Mouse (Mus musculus) limb, embryonic 10.5 days (tissue): ENCODE measurements around the gene Ldb1. TPM values are rescaled to one million over a fixed set of nuclear protein-coding genes. Genes with fewer than 3 reads are reported as not detected.
A peak's percentile ranks its signal among the peaks of the same experiment; 100 is the strongest.

ENCODE experiments used
- DNase-seq: peaks from one replicate; pipeline ENCODE4 v3.0.0-alpha.2; 2017; ENCODE audit warnings: low spot score
- H3K27ac ChIP-seq: fragments of 300-500 bp; sonication (generic); 2 replicates; pipeline ENCODE4 v1.5.1; 2016; ENCODE audit warnings: mild to moderate bottlenecking
- H3K27me3 ChIP-seq: fragments of 300-500 bp; sonication (generic); 2 replicates; pipeline ENCODE4 v1.6.1; 2016; ENCODE audit warnings: low read depth, mild to moderate bottlenecking; ENCODE audit not compliant: poor library complexity, severe bottlenecking
- H3K36me3 ChIP-seq: fragments of 300-500 bp; sonication (generic); 2 replicates; pipeline ENCODE4 v1.6.1; 2016; ENCODE audit warnings: mild to moderate bottlenecking, moderate library complexity
- H3K4me1 ChIP-seq: fragments of 300-500 bp; sonication (generic); 2 replicates; pipeline ENCODE4 v1.6.1; 2016
- H3K4me3 ChIP-seq: fragments of 300-500 bp; sonication (generic); 2 replicates; pipeline ENCODE4 v1.5.1; 2016; ENCODE audit warnings: mild to moderate bottlenecking, moderate library complexity
- H3K9me3 ChIP-seq: fragments of 300-500 bp; sonication (generic); replicated peaks from 2 replicates; pipeline ENCODE4 v1.6.1; 2016; ENCODE audit warnings: mild to moderate bottlenecking
- WGBS: fragments of 180-500 bp; shearing (Covaris S2); methylation state at CpG from one replicate; pipeline ENCODE4 v1.1.7; 2016; 5-methylcytosine and 5-hydroxymethylcytosine counted together
- polyA plus RNA-seq: library from polyadenylated mRNA; unstranded; fragments of >200 nt; fragmentation: Nextera tagmentation; extraction: Ambion mirVana; gene quantifications from 2 replicates; pipeline ENCODE4 v1.2.1, GENCODE M21; 2016

Gene Ldb1
- polyA plus RNA-seq, 1 experiment from 2014 or later, result 104 TPM

- Histone ChIP-seq H3K9me3 (no peaks in the 10 kb centered on the region; the same call in 1 of the 2 replicates), H3K36me3 (peaks cover 64% of the 10 kb centered on the region), H3K4me1 (peaks cover 4% of the 10 kb centered on the region; the same call in 1 of the 2 replicates), H3K27ac (no peak overlapping the region), H3K27me3 (no peaks in the 10 kb centered on the region), H3K4me3 (no peak overlapping the region)
- WGBS, result 96% methylated on average over 10 of the region's 10 CpGs
- no peak for DNase-seq
Measured at GRCm38 (mm10) chr19:46030196-46030983, 14.6 kb downstream of the Ldb1 start.

- Histone ChIP-seq H3K36me3 (peaks cover 57% of the 10 kb centered on the region), H3K27me3 (no peaks in the 10 kb centered on the region), H3K4me1 (peaks cover 4% of the 10 kb centered on the region; the same call in 1 of the 2 replicates), H3K27ac (no peak overlapping the region), H3K9me3 (no peaks in the 10 kb centered on the region; the same call in 1 of the 2 replicates), H3K4me3 (no peak overlapping the region)
- WGBS, result 100% methylated on average over 1 of the region's 1 CpGs
- no peak for DNase-seq
Measured at GRCm38 (mm10) chr19:46029652-46030051, 15.4 kb downstream of the Ldb1 start.

DNA sequence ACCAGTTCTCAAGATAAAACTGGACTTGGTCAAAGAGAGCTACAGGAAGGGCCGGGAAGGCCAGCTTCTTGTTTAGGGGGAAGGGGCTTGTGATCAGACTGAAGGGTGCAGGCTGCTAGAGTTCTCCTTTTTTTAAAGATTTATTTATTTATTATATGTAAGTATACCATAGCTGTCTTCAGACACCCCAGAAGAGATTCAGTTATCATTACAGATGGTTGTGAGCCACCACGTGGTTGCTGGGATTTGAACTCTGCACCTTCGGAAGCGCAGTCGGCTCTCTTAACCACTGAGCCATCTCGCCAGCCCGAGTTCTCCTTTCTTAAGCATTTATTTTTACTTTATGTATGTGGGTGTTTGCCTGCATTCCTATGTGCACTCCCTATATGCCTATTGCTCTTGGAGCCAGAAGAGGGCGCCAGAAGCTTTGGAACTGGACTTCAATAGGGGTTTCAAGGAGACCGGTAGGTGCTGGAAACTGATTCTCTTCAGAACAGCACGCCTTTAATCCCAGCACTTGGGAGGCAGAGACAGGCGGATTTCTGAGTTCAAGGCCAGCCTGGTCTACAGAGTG is 16.2 kb downstream of the Ldb1 start:
- Histone ChIP-seq H3K4me3 (no peak overlapping the region), H3K36me3 (peaks cover 48% of the 10 kb centered on the region), H3K9me3 (no peaks in the 10 kb centered on the region; the same call in 1 of the 2 replicates), H3K27me3 (no peaks in the 10 kb centered on the region), H3K27ac (no peak overlapping the region), H3K4me1 (peaks cover 4% of the 10 kb centered on the region; the same call in 1 of the 2 replicates)
- 71% methylated on average over 11 of the region's 11 CpGs for WGBS
- DNase-seq, result no peak

- WGBS, result 66% methylated on average over 8 of the region's 8 CpGs
- H3K9me3 ChIP-seq, result no peaks in the 10 kb centered on the region; the same call in 1 of the 2 replicates
- peaks cover 26% of the 10 kb centered on the region for H3K36me3 ChIP-seq
- H3K27ac ChIP-seq, result no peak overlapping the region
- H3K27me3 ChIP-seq, result no peaks in the 10 kb centered on the region
- no peak overlapping the region for H3K4me3 ChIP-seq
- no peak for DNase-seq
- peaks cover 4% of the 10 kb centered on the region; the same call in 1 of the 2 replicates for H3K4me1 ChIP-seq
Measured at GRCm38 (mm10) chr19:46026567-46026966, 18.4 kb downstream of the Ldb1 start.

GRCm38 (mm10) chr19:46024959-46025358 is 20.1 kb downstream of the Ldb1 start:
- no peak for DNase-seq
- peaks cover 4% of the 10 kb centered on the region; the same call in 1 of the 2 replicates for H3K4me1 ChIP-seq
- WGBS, result 80% methylated on average over 6 of the region's 6 CpGs
- H3K4me3 ChIP-seq, result no peak overlapping the region
- no peaks in the 10 kb centered on the region; the same call in 1 of the 2 replicates for H3K9me3 ChIP-seq
- peaks cover 10% of the 10 kb centered on the region for H3K36me3 ChIP-seq
- no peaks in the 10 kb centered on the region for H3K27me3 ChIP-seq
- no peak overlapping the region for H3K27ac ChIP-seq

DNA sequence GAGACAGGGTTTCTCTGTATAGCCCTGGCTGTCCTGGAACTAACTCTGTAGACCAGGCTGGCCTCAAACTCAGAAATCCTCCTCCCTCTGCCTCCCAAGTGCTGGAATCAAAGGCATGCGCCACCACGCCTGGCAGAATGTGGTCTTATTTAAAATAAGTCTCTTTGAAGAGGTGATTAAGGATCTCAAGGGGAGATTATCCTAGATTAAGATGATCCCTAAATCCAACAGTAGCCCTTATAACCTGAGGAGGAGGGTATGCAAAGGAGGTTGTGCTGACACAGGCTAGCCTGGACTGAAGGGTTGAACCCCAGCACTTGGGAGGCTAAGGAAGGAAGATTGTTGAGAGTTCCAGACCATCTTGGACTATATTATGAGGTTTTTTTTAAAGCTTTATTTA is 29.0 kb downstream of the Ldb1 start:
- no peaks in the 10 kb centered on the region for H3K36me3 ChIP-seq
- no peaks in the 10 kb centered on the region for H3K9me3 ChIP-seq
- 75% methylated on average over 2 of the region's 2 CpGs for WGBS
- no peak overlapping the region for H3K4me3 ChIP-seq
- no peaks in the 10 kb centered on the region for H3K4me1 ChIP-seq
- DNase-seq, result no peak
- H3K27ac ChIP-seq, result no peak overlapping the region
- no peaks in the 10 kb centered on the region for H3K27me3 ChIP-seq

DNA sequence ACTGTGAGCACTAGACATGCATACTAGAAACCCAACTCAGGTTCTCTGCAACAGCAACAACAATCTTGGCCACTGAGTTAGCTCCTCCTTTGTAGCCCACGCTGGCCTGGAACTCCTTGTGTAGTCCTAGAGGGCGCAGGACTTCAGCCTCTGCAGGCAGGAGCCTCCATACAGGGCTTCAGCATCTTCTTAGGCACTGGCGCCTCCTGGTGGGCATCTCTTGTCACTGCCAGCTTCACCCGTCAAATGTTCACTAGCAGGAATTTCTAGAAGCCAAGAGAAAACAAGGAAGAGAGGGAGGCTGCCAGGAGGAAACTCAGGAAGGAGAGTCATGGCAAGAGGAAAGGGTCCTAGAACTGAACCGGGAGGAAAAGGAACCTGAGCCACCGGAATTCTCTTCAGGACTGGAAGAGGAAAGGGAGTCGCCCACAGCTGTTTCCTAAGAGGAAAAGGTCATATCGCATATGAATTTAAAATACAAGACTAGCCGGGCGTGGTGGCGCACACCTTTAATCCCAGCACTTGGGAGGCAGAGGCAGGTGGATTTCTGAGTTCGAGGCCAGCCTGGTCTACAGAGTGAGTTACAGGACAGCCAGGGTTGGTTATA is 30.3 kb downstream of the Ldb1 start:
- Histone ChIP-seq H3K4me3 (no peak overlapping the region), H3K4me1 (no peaks in the 10 kb centered on the region), H3K27ac (no peak overlapping the region), H3K27me3 (no peaks in the 10 kb centered on the region), H3K36me3 (no peaks in the 10 kb centered on the region), H3K9me3 (no peaks in the 10 kb centered on the region)
- WGBS, result 43% methylated on average over 12 of the region's 12 CpGs
- peak; percentile 92 for DNase-seq

- no peak for DNase-seq
- WGBS, result 88% methylated on average over 7 of the region's 7 CpGs
- no peak overlapping the region for H3K4me3 ChIP-seq
- H3K9me3 ChIP-seq, result no peaks in the 10 kb centered on the region
- peaks cover 26% of the 10 kb centered on the region for H3K4me1 ChIP-seq
- peaks cover 17% of the 10 kb centered on the region for H3K27me3 ChIP-seq
- peaks cover 7% of the 10 kb centered on the region for H3K36me3 ChIP-seq
- H3K27ac ChIP-seq, result no peak overlapping the region
Measured at GRCm38 (mm10) chr19:46005680-46006079, 39.3 kb downstream of the Ldb1 start.

- WGBS, result 78% methylated on average over 17 of the region's 17 CpGs
- H3K4me3 ChIP-seq, result no peak overlapping the region
- H3K9me3 ChIP-seq, result no peaks in the 10 kb centered on the region
- H3K36me3 ChIP-seq, result peaks cover 7% of the 10 kb centered on the region
- H3K4me1 ChIP-seq, result peaks cover 26% of the 10 kb centered on the region
- no peak overlapping the region for H3K27ac ChIP-seq
- peaks cover 17% of the 10 kb centered on the region for H3K27me3 ChIP-seq
- no peak for DNase-seq
Measured at GRCm38 (mm10) chr19:46004814-46005466, 40.1 kb downstream of the Ldb1 start.

- H3K9me3 ChIP-seq, result no peaks in the 10 kb centered on the region
- H3K36me3 ChIP-seq, result peaks cover 7% of the 10 kb centered on the region
- peaks cover 17% of the 10 kb centered on the region for H3K27me3 ChIP-seq
- WGBS, result 2% methylated on average over 70 of the region's 70 CpGs
- H3K27ac ChIP-seq, result peak within 1 kb of the TSS; percentile 78
- peak within 1 kb of the TSS; percentile 68 for H3K4me3 ChIP-seq
- DNase-seq, result peak; percentile 83
- peaks cover 26% of the 10 kb centered on the region for H3K4me1 ChIP-seq
Measured at GRCm38 (mm10) chr19:46003371-46004226, 41.4 kb downstream of the Ldb1 start, which contains the start of gene Hps6. Hps6 (plus strand) TSS chr19:46003508.

DNA sequence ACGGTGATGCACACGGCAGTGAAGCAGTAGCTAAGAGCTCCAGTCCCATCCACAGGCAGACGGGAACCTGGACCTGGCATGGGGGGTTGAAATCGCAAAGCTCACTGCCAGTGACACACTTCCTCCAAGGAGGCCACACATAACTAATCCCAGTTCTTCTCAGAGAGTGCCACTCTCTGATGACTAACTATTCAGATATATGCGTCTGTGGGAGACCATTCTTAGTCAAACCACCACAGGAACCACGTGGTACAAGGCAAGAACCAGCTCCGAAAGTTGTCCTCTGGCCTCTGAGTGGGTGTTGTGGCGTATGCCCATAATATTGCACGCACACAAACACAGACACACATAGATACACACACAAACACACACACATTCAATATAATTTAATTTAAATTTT is 42.7 kb downstream of the Ldb1 start:
- 84% methylated on average over 9 of the region's 9 CpGs for WGBS
- Histone ChIP-seq H3K9me3 (no peaks in the 10 kb centered on the region), H3K36me3 (peaks cover 10% of the 10 kb centered on the region), H3K27me3 (peaks cover 17% of the 10 kb centered on the region), H3K27ac (no peak overlapping the region), H3K4me3 (no peak overlapping the region), H3K4me1 (peaks cover 32% of the 10 kb centered on the region)
- DNase-seq, result no peak

DNA sequence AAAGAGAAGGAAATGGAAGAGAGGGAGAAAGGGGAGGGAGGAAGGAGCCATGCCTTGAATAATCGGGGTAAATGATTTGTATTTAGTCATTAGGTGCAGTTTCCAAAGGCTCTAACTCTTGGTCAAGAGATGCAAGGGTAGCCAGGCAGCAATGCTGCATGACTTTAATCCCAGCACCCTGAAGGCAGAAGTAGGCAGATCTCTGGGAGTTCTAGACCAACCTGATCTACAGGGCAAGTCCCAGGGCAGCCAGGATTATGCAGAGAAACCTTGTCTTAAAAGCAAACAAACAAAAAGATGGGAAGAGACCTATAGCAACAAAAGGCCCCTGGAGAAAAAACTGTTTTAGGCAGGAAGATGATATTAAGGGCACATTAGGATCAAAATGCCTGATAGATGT is 45.6 kb downstream of the Ldb1 start:
- peaks cover 21% of the 10 kb centered on the region for H3K4me1 ChIP-seq
- H3K27ac ChIP-seq, result no peak overlapping the region
- peaks cover 16% of the 10 kb centered on the region for H3K36me3 ChIP-seq
- no peak for DNase-seq
- no peak overlapping the region for H3K4me3 ChIP-seq
- WGBS, result 69% methylated on average over 1 of the region's 1 CpGs
- no peaks in the 10 kb centered on the region for H3K9me3 ChIP-seq
- peaks cover 11% of the 10 kb centered on the region; the same call in 1 of the 2 replicates for H3K27me3 ChIP-seq
